Mouse (Mus musculus) MEL (cell line): Measurements from ENCODE around the gene Fchsd2. TPM values are rescaled to one million over a fixed set of nuclear protein-coding genes. Genes with fewer than 3 reads are reported as not detected.

ENCODE experiments used
- DNase-seq: peaks from one replicate; pipeline ENCODE4 v3.0.0; 2011; ENCODE audit warnings: low read depth, low spot score
- H3K27ac ChIP-seq: 2 replicates; pipeline ENCODE4 v1.5.1; 2012; ENCODE audit warnings: low read depth, mild to moderate bottlenecking, control low read depth, low read length, moderate library complexity; ENCODE audit not compliant: control insufficient read depth
- H3K27me3 ChIP-seq, 2 experiments: fragments of 150-350 bp in 1 of 2; sonication (generic) in 1 of 2; 2 replicates each; pipeline ENCODE4 v1.6.1; 2012; ENCODE audit warnings: low read length in 2 of 2, mild to moderate bottlenecking in 2 of 2, improper control_type of control experiment in 1 of 2, moderate library complexity in 1 of 2; ENCODE audit not compliant: insufficient read depth in 2 of 2, control insufficient read depth in 1 of 2
- H3K36me3 ChIP-seq, 2 experiments: 2 replicates each; pipeline ENCODE4 v1.6.1; 2012 to 2014; ENCODE audit warnings: low read length in 2 of 2, improper control_type of control experiment in 1 of 2, inconsistent platforms in 1 of 2, mild to moderate bottlenecking in 1 of 2; ENCODE audit not compliant: insufficient read depth in 2 of 2, control insufficient read depth in 1 of 2
- H3K4me1 ChIP-seq, 2 experiments: fragments of 150-350 bp in 1 of 2; sonication (generic) in 1 of 2; 2 replicates each; pipeline ENCODE4 v1.6.1; 2012; ENCODE audit warnings: low read length in 2 of 2, improper control_type of control experiment in 1 of 2, mild to moderate bottlenecking in 1 of 2; ENCODE audit not compliant: insufficient read depth in 2 of 2, control insufficient read depth in 1 of 2
- H3K4me3 ChIP-seq, 2 experiments: fragments of 150-350 bp in 1 of 2; sonication (generic) in 1 of 2; 2 replicates each; pipeline ENCODE4 v1.5.1; 2012; ENCODE audit warnings: low read depth in 2 of 2, low read length in 2 of 2, mild to moderate bottlenecking in 2 of 2, moderate library complexity in 2 of 2, control low read depth in 1 of 2, improper control_type of control experiment in 1 of 2; ENCODE audit not compliant: control insufficient read depth in 1 of 2, insufficient read depth in 1 of 2
- H3K79me2 ChIP-seq: 2 replicates; pipeline ENCODE4 v1.6.1; 2012; ENCODE audit warnings: mild to moderate bottlenecking, low read length, moderate library complexity; ENCODE audit not compliant: control insufficient read depth, poor library complexity, insufficient read depth
- H3K9ac ChIP-seq: 2 replicates; pipeline ENCODE4 v1.6.1; 2012; ENCODE audit warnings: low read depth, mild to moderate bottlenecking, control low read depth, low read length, moderate library complexity; ENCODE audit not compliant: control insufficient read depth, poor library complexity, severe bottlenecking
- H3K9me3 ChIP-seq: fragments of 150-350 bp; sonication (generic); replicated peaks from 2 replicates; pipeline ENCODE4 v1.6.1; 2012; ENCODE audit warnings: mild to moderate bottlenecking, low read length, improper control_type of control experiment, moderate library complexity; ENCODE audit not compliant: insufficient read depth
- CTCF ChIP-seq, 3 experiments: IDR thresholded peaks in 2 of 3; conservative IDR thresholded peaks in 1 of 3; 2 replicates each; pipeline ENCODE4 v1.5.1; 2011 to 2012; ENCODE audit warnings: low read length in 3 of 3, low read depth in 2 of 3, mild to moderate bottlenecking in 2 of 3, improper control_type of control experiment in 1 of 3, inconsistent platforms in 1 of 3, mixed read lengths in 1 of 3, moderate library complexity in 1 of 3; ENCODE audit not compliant: control insufficient read depth in 1 of 3, insufficient read depth in 1 of 3, poor library complexity in 1 of 3, severe bottlenecking in 1 of 3
- ELF1 ChIP-seq: IDR thresholded peaks from 2 replicates; pipeline ENCODE4 v1.6.1; 2014; ENCODE audit warnings: low read depth, mild to moderate bottlenecking, inconsistent platforms, low read length, improper control_type of control experiment, moderate library complexity
- MAX ChIP-seq: IDR thresholded peaks from 2 replicates; pipeline ENCODE4 v1.6.1; 2011; ENCODE audit warnings: low read length, improper control_type of control experiment
- MAZ ChIP-seq: IDR thresholded peaks from 2 replicates; pipeline ENCODE4 v1.6.1; 2012; ENCODE audit warnings: low read depth, mild to moderate bottlenecking, inconsistent platforms, low read length, improper control_type of control experiment
- MEF2A ChIP-seq: IDR thresholded peaks from 2 replicates; pipeline ENCODE4 v1.6.1; 2014; ENCODE audit warnings: low read depth, mild to moderate bottlenecking, inconsistent platforms, low read length, improper control_type of control experiment; ENCODE audit not compliant: poor library complexity, insufficient replicate concordance, severe bottlenecking; ENCODE audit errors: extremely low read depth
- MXI1 ChIP-seq: IDR thresholded peaks from 2 replicates; pipeline ENCODE4 v1.6.1; 2011; ENCODE audit warnings: mild to moderate bottlenecking, low read depth, low read length, improper control_type of control experiment
- MYB ChIP-seq: IDR thresholded peaks from 2 replicates; pipeline ENCODE4 v1.6.1; 2011; ENCODE audit warnings: mild to moderate bottlenecking, low read depth, low read length, improper control_type of control experiment
- MYC ChIP-seq: IDR thresholded peaks from 2 replicates; pipeline ENCODE4 v1.6.1; 2011; ENCODE audit warnings: low read depth, mild to moderate bottlenecking, low read length, improper control_type of control experiment, moderate library complexity
- NRF1 ChIP-seq: IDR thresholded peaks from 2 replicates; pipeline ENCODE4 v1.6.1; 2014; ENCODE audit warnings: low read depth, mild to moderate bottlenecking, inconsistent platforms, low read length, improper control_type of control experiment, moderate library complexity; ENCODE audit not compliant: poor library complexity, insufficient read depth, severe bottlenecking
- POLR2A ChIP-seq, 2 experiments: IDR thresholded peaks; 2 replicates each; pipeline ENCODE4 v1.6.1; 2011 to 2012; ENCODE audit warnings: low read length in 2 of 2, mild to moderate bottlenecking in 2 of 2, control low read depth in 1 of 2, improper control_type of control experiment in 1 of 2, low read depth in 1 of 2, moderate library complexity in 1 of 2; ENCODE audit not compliant: control insufficient read depth in 1 of 2, insufficient read depth in 1 of 2, poor library complexity in 1 of 2
- POLR2AphosphoS2 ChIP-seq: IDR thresholded peaks from 2 replicates; pipeline ENCODE4 v1.6.1; 2011; ENCODE audit warnings: low read length, improper control_type of control experiment
- POLR2AphosphoS5 ChIP-seq: IDR thresholded peaks from 2 replicates; pipeline ENCODE4 v1.6.1; 2012; ENCODE audit warnings: low read depth, borderline replicate concordance, mild to moderate bottlenecking, inconsistent platforms, low read length, moderate library complexity, mixed read lengths
- RAD21 ChIP-seq: IDR thresholded peaks from 2 replicates; pipeline ENCODE4 v1.6.1; 2011; ENCODE audit warnings: mild to moderate bottlenecking, low read depth, low read length, improper control_type of control experiment
- RCOR1 ChIP-seq: IDR thresholded peaks from 2 replicates; pipeline ENCODE4 v1.6.1; 2012; ENCODE audit warnings: low read depth, mild to moderate bottlenecking, inconsistent platforms, low read length, improper control_type of control experiment
- SMC3 ChIP-seq: IDR thresholded peaks from 2 replicates; pipeline ENCODE4 v1.6.1; 2011; ENCODE audit warnings: low read depth, low read length, improper control_type of control experiment
- TBP ChIP-seq: IDR thresholded peaks from 2 replicates; pipeline ENCODE4 v1.8.0; 2011; ENCODE audit warnings: low read depth, low read length, improper control_type of control experiment
- TCF12 ChIP-seq: IDR thresholded peaks from 2 replicates; pipeline ENCODE4 v1.6.1; 2014; ENCODE audit warnings: low read depth, mild to moderate bottlenecking, inconsistent platforms, low read length, improper control_type of control experiment, moderate library complexity
- UBTF ChIP-seq: IDR thresholded peaks from 2 replicates; pipeline ENCODE4 v1.6.1; 2012; ENCODE audit warnings: low read depth, mild to moderate bottlenecking, inconsistent platforms, low read length, improper control_type of control experiment, moderate library complexity, borderline replicate concordance; ENCODE audit not compliant: insufficient read depth
- USF1 ChIP-seq: IDR thresholded peaks from 2 replicates; pipeline ENCODE4 v1.6.1; 2014; ENCODE audit warnings: low read depth, mild to moderate bottlenecking, inconsistent platforms, low read length, improper control_type of control experiment, moderate library complexity
- USF2 ChIP-seq, 2 experiments: IDR thresholded peaks; 2 replicates each; pipeline ENCODE4 v1.6.1; 2011 to 2012; ENCODE audit warnings: improper control_type of control experiment in 2 of 2, low read length in 2 of 2, borderline replicate concordance in 1 of 2, inconsistent platforms in 1 of 2, low read depth in 1 of 2, mild to moderate bottlenecking in 1 of 2; ENCODE audit not compliant: insufficient read depth in 1 of 2
- ZKSCAN1 ChIP-seq: IDR thresholded peaks from 2 replicates; pipeline ENCODE4 v1.6.1; 2012; ENCODE audit warnings: low read depth, mild to moderate bottlenecking, inconsistent platforms, low read length, improper control_type of control experiment, moderate library complexity
- polyA plus RNA-seq, 2 experiments: library from polyadenylated mRNA; stranded (reverse) in 1 of 2; unstranded in 1 of 2; fragments of >175 nt in 1 of 2; fragments of >200 nt in 1 of 2; gene quantifications; 2 replicates each; pipeline versions ENCODE4 v1.2.1 to v1.2.4; 2012; ENCODE audit warnings: low replicate concordance in 2 of 2, low read depth in 1 of 2; ENCODE audit not compliant: insufficient read length in 2 of 2, insufficient read depth in 1 of 2, missing spikeins in 1 of 2
- total RNA-seq: library from RNA; depleted of rRNA; stranded (reverse); fragments of 300-350 nt; gene quantifications from 2 replicates; pipeline ENCODE4 v1.2.3, GENCODE M21; 2012

Fchsd2 gene
- total and polyA plus RNA-seq, 3 experiments, result 3.9 to 6.3 TPM; not detected in 1

- TF ChIP-seq MYB (no peak), POLR2AphosphoS2 (no peak), POLR2A (IDR thresholded peaks at IDR 0.05; ENCODE audit: control insufficient read depth in 1 of 2, insufficient read depth in 1 of 2, low read depth in 1 of 2, low read length in 2 of 2, poor library complexity in 1 of 2) (no peak), ELF1 (no peak), TCF12 (no peak), ZKSCAN1 (no peak), UBTF (no peak), CTCF (IDR thresholded peaks at IDR 0.05 in 2 of 3, conservative IDR thresholded peaks at IDR 0.05 in 1 of 3; ENCODE audit: control insufficient read depth in 1 of 3, insufficient read depth in 1 of 3, low read depth in 2 of 3, low read length in 3 of 3, poor library complexity in 1 of 3, severe bottlenecking in 1 of 3) (no peak), MAZ (no peak), MAX (no peak)
- no peak for DNase-seq
- no peak overlapping the region for H3K27ac ChIP-seq
Observed at GRCm38 (mm10) chr7:101099981-101100380, 7.3 kb downstream of the Fchsd2 start.

GRCm38 (mm10) chr7:101101156-101101691 lies 8.6 kb downstream of the Fchsd2 start:
- H3K27me3 ChIP-seq, result peaks cover 0 to 4% of the 10 kb centered on the region in 2 experiments; a peak in 3 of 4 replicates
- H3K9me3 ChIP-seq, result no peaks in the 10 kb centered on the region
- TF ChIP-seq MEF2A (no peak), RAD21 (no peak), CTCF (IDR thresholded peaks at IDR 0.05 in 2 of 3, conservative IDR thresholded peaks at IDR 0.05 in 1 of 3; ENCODE audit: control insufficient read depth in 1 of 3, insufficient read depth in 1 of 3, low read depth in 2 of 3, low read length in 3 of 3, poor library complexity in 1 of 3, severe bottlenecking in 1 of 3) (no peak), MYC (no peak), MXI1 (no peak), MAZ (no peak), USF2 (IDR thresholded peaks at IDR 0.05; ENCODE audit: borderline replicate concordance in 1 of 2, insufficient read depth in 1 of 2, low read depth in 1 of 2, low read length in 2 of 2) (no peak), POLR2AphosphoS5 (no peak), TBP (no peak), NRF1 (no peak), RCOR1 (no peak), USF1 (no peak), SMC3 (no peak)
- H3K27ac ChIP-seq, result no peak overlapping the region
- H3K79me2 ChIP-seq, result no peaks in the 10 kb centered on the region
- H3K4me3 ChIP-seq, result no peak overlapping the region
- H3K4me1 ChIP-seq, result no peaks in the 10 kb centered on the region
- no peak overlapping the region for H3K9ac ChIP-seq
- H3K36me3 ChIP-seq, result no peaks in the 10 kb centered on the region
- no peak for DNase-seq

More at GRCm38 (mm10) chr7:101099981-101100380, 7.3 kb downstream of the Fchsd2 start:
- Histone ChIP-seq H3K4me3 (no peak overlapping the region), H3K79me2 (no peaks in the 10 kb centered on the region), H3K36me3 (no peaks in the 10 kb centered on the region), H3K9me3 (no peaks in the 10 kb centered on the region), H3K9ac (no peak overlapping the region), H3K4me1 (no peaks in the 10 kb centered on the region; a peak in 1 of 4 replicates), H3K27me3 (peaks cover 0 to 4% of the 10 kb centered on the region in 2 experiments; a peak in 3 of 4 replicates)
